In the genomic region with DNA sequence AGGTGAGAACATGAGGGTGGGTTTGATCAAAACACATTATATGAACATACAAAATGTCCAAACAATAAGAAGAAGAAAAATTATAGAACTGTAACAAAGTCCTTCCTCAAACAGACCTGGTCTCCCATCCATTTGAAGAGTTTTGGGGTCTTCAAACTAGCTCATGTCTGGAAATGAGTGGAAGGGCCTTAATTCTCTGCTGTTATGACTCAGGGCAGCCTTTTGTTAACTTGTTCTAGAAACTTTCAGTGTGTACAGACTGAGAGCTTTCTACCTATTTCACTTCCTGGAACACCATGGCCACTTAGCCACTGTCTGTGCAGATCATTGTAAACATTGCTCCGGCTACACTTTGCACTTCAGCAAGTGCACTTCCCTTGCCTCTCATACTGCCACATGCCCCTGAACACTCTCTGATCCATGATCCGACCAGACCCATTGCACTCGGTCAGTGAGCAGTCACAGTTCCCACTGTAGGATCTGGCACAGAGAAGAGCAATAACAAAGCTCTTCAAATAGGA, we compare ENCODE assay signal across 27 mouse cellular contexts. TPM values are rescaled to one million over a fixed set of nuclear protein-coding genes. Genes with fewer than 3 reads are reported as not detected.
A peak's percentile ranks its signal among the peaks of the same experiment; 100 is the strongest.
DNase-seq lines count a peak whose midpoint lies in the region; ATAC-seq and TF ChIP-seq lines count a peak whose summit lies in the region.
"Had no signal": no experiment of that assay in that cellular context is flagged by ENCODE, and none has a peak within 500 bp of the region (broad histone marks: within the 10 kb centered on the region; RNA-seq: fewer than 3 reads in every experiment).

No protein-coding gene starts in this region.

- no peaks in the 10 kb centered on the region for H3K27me3 ChIP-seq in intestine, embryonic 16.5 days (replicated peaks; ENCODE audit: control insufficient read depth, insufficient read depth, low read length)
- H3K27me3 ChIP-seq in intestine, embryonic 15.5 days (replicated peaks): no peaks in the 10 kb centered on the region
- H3K27me3 ChIP-seq in liver, embryonic 16.5 days (ENCODE audit: control insufficient read depth, insufficient read depth, low read depth, low read length): no peaks in the 10 kb centered on the region
- H3K27me3 ChIP-seq in liver, embryonic 12.5 days (replicated peaks): no peaks in the 10 kb centered on the region
- H3K27me3 ChIP-seq in small intestine, adult 2 months (ENCODE audit: control insufficient read depth, insufficient read depth, low read length): no peaks in the 10 kb centered on the region
- H3K27me3 ChIP-seq: forebrain, embryonic 13.5 days; heart, embryonic 12.5 days; heart, embryonic 15.5 days; hindbrain, embryonic 13.5 days had no signal

- TF ChIP-seq POLR2A in small intestine, adult 2 months (IDR thresholded peaks at IDR 0.05; ENCODE audit: low read depth, low read length): no peak

- no peaks in the 10 kb centered on the region for H3K4me1 ChIP-seq in intestine, embryonic 16.5 days (ENCODE audit: control insufficient read depth, insufficient read depth, low read length)
- 0 out of 2 replicates have a peak, but pooled peaks cover 3% of the 10 kb centered on the region for H3K4me1 ChIP-seq in intestine, embryonic 15.5 days (replicated peaks)
- no peaks in the 10 kb centered on the region for H3K4me1 ChIP-seq in liver, embryonic 16.5 days (ENCODE audit: control insufficient read depth, low read depth, low read length)
- no peaks in the 10 kb centered on the region for H3K4me1 ChIP-seq in liver, embryonic 12.5 days
- H3K4me1 ChIP-seq in small intestine, adult 2 months (ENCODE audit: control insufficient read depth, insufficient read depth, insufficient read length, low read length): peaks cover 12% of the 10 kb centered on the region; the same call in 1 of the 2 replicates
- H3K4me1 ChIP-seq: forebrain, embryonic 10.5 days; forebrain, embryonic 13.5 days; heart, embryonic 12.5 days; heart, embryonic 15.5 days; hindbrain, embryonic 10.5 days; hindbrain, embryonic 13.5 days had no signal

- 0 out of 2 replicates have a peak overlapping the region, but pooled peaks have one; percentile 27 for H3K27ac ChIP-seq in intestine, embryonic 16.5 days (ENCODE audit: low read length)
- no peak overlapping the region for H3K27ac ChIP-seq in intestine, embryonic 15.5 days
- 0 out of 2 replicates have a peak overlapping the region, but pooled peaks have one; percentile 30 for H3K27ac ChIP-seq in liver, embryonic 16.5 days (ENCODE audit: low read length)
- H3K27ac ChIP-seq in liver, embryonic 12.5 days: no peak overlapping the region
- H3K27ac ChIP-seq in small intestine, adult 2 months (ENCODE audit: insufficient read depth, low read depth, low read length): peak overlapping the region; percentile 52
- H3K27ac ChIP-seq: forebrain, embryonic 10.5 days; forebrain, embryonic 13.5 days; heart, embryonic 15.5 days; hindbrain, embryonic 10.5 days; hindbrain, embryonic 13.5 days had no signal

- H3K9me3 ChIP-seq in intestine, embryonic 16.5 days (ENCODE audit: control insufficient read depth, low read length): no peaks in the 10 kb centered on the region
- no peaks in the 10 kb centered on the region for H3K9me3 ChIP-seq in intestine, embryonic 15.5 days
- H3K9me3 ChIP-seq in liver, embryonic 16.5 days (replicated peaks; ENCODE audit: control insufficient read depth, low read length): no peaks in the 10 kb centered on the region
- H3K9me3 ChIP-seq in liver, embryonic 12.5 days (replicated peaks): no peaks in the 10 kb centered on the region
- H3K9me3 ChIP-seq: forebrain, embryonic 10.5 days; forebrain, embryonic 13.5 days; heart, embryonic 12.5 days; heart, embryonic 15.5 days; hindbrain, embryonic 10.5 days; hindbrain, embryonic 13.5 days had no signal

- TF ChIP-seq CTCF in small intestine, adult 2 months (IDR thresholded peaks at IDR 0.05; ENCODE audit: extremely low read depth, insufficient read length, insufficient replicate concordance, low read depth, low read length): no peak

- no peak overlapping the region for H3K4me3 ChIP-seq in intestine, embryonic 16.5 days (ENCODE audit: low read length)
- H3K4me3 ChIP-seq in intestine, embryonic 15.5 days (replicated peaks): no peak overlapping the region
- no peak overlapping the region for H3K4me3 ChIP-seq in liver, embryonic 16.5 days (ENCODE audit: low read depth, low read length)
- no peak overlapping the region for H3K4me3 ChIP-seq in liver, embryonic 12.5 days
- H3K4me3 ChIP-seq in small intestine, adult 2 months (ENCODE audit: low read depth, low read length): no peak overlapping the region
- H3K4me3 ChIP-seq: forebrain, embryonic 10.5 days; forebrain, embryonic 13.5 days; heart, embryonic 12.5 days; heart, embryonic 15.5 days; hindbrain, embryonic 10.5 days; hindbrain, embryonic 13.5 days had no signal

- ATAC-seq in intestine, embryonic 16.5 days: no peak
- ATAC-seq in intestine, embryonic 15.5 days: no peak
- ATAC-seq in liver, embryonic 16.5 days (ENCODE audit: low read depth): peak; percentile 73
- no peak for ATAC-seq in liver, embryonic 12.5 days
- ATAC-seq: forebrain, embryonic 13.5 days; forebrain, embryonic 16.5 days; hindbrain, embryonic 16.5 days had no signal

- H3K4me2 ChIP-seq in intestine, embryonic 16.5 days (ENCODE audit: low read depth, low read length): no peak overlapping the region
- H3K4me2 ChIP-seq in intestine, embryonic 15.5 days (replicated peaks): no peak overlapping the region
- no peak overlapping the region for H3K4me2 ChIP-seq in liver, embryonic 16.5 days (ENCODE audit: low read depth, low read length)
- no peak overlapping the region for H3K4me2 ChIP-seq in liver, embryonic 12.5 days
- H3K4me2 ChIP-seq: forebrain, embryonic 13.5 days; heart, embryonic 12.5 days; heart, embryonic 15.5 days; hindbrain, embryonic 13.5 days had no signal

- no peak overlapping the region for H3K9ac ChIP-seq in intestine, embryonic 16.5 days (ENCODE audit: low read depth, low read length)
- H3K9ac ChIP-seq in intestine, embryonic 15.5 days: no peak overlapping the region
- no peak overlapping the region for H3K9ac ChIP-seq in liver, embryonic 16.5 days (ENCODE audit: low read depth, low read length)
- no peak overlapping the region for H3K9ac ChIP-seq in liver, embryonic 12.5 days
- H3K9ac ChIP-seq: forebrain, embryonic 13.5 days; heart, embryonic 12.5 days; heart, embryonic 15.5 days; hindbrain, embryonic 13.5 days had no signal

- DNase-seq in urinary bladder, postnatal 25 days (ENCODE audit: low spot score): no peak
- DNase-seq in urinary bladder, adult 2 months (ENCODE audit: low spot score): no peak
- DNase-seq: adrenal gland, adult 2 months; adrenal gland, postnatal 14 days; B cell, adult 2 months; cerebellum, adult 11 months; cerebellum, adult 8-10 months; cerebellum, postnatal 10 days; cerebellum, postnatal 36 days; gastrocnemius, postnatal 10 days; gastrocnemius, postnatal 36 days; heart, postnatal 10 days; heart, postnatal 36 days had no signal

- WGBS in intestine, embryonic 16.5 days: 53% methylated on average over 3 of the region's 3 CpGs
- 47% methylated on average over 3 of the region's 3 CpGs for WGBS in intestine, embryonic 15.5 days
- WGBS in liver, embryonic 16.5 days (ENCODE audit: insufficient replicate concordance): 42% methylated on average over 3 of the region's 3 CpGs
- 60% methylated on average over 3 of the region's 3 CpGs for WGBS in liver, embryonic 12.5 days (ENCODE audit: insufficient replicate concordance)
- 29% methylated on average over 3 of the region's 3 CpGs for WGBS in small intestine, adult 2 months

- no peaks in the 10 kb centered on the region for H3K36me3 ChIP-seq in intestine, embryonic 16.5 days (ENCODE audit: control insufficient read depth, insufficient read depth, low read length)
- H3K36me3 ChIP-seq in intestine, embryonic 15.5 days: no peaks in the 10 kb centered on the region
- no peaks in the 10 kb centered on the region for H3K36me3 ChIP-seq in liver, embryonic 16.5 days (ENCODE audit: control insufficient read depth, insufficient read depth)
- no peaks in the 10 kb centered on the region for H3K36me3 ChIP-seq in liver, embryonic 12.5 days
- H3K36me3 ChIP-seq in small intestine, adult 2 months (ENCODE audit: control insufficient read depth, insufficient read depth, low read length): 0 out of 2 replicates have a peak, but pooled peaks cover under 1% of the 10 kb centered on the region
- H3K36me3 ChIP-seq: forebrain, embryonic 10.5 days; heart, embryonic 12.5 days; heart, embryonic 15.5 days; hindbrain, embryonic 10.5 days; hindbrain, embryonic 13.5 days had no signal

RNA-seq across cellular contexts. Expression of a gene that starts 4.1 kb away (rescaled TPM):
- polyA plus RNA-seq in intestine, embryonic 16.5 days (2015; fragmentation: Nextera tagmentation; extraction: Ambion mirVana): 0.22 and 0.76 TPM in 2 replicates
- polyA plus RNA-seq in intestine, embryonic 15.5 days (2015; fragmentation: Nextera tagmentation; extraction: Ambion mirVana): 0.38 and 0.48 TPM in 2 replicates
- polyA plus RNA-seq in liver, embryonic 16.5 days (2015; fragmentation: Nextera tagmentation; extraction: Ambion mirVana): 0.14 and 0.20 TPM in 2 replicates
- polyA plus RNA-seq in liver, embryonic 12.5 days (2016; fragmentation: Nextera tagmentation; extraction: Ambion mirVana): 0.17 TPM in 1 of 2 replicates, not detected in the other
- polyA plus RNA-seq in small intestine, adult 2 months (2012; rRNA removed): 25.6 and 46.2 TPM in 2 replicates
- 0.10 and 0.21 TPM in 2 replicates for polyA plus RNA-seq in urinary bladder, adult 2 months (2012; rRNA removed)
- polyA plus RNA-seq: adrenal gland, adult 2 months; embryonic facial prominence, embryonic 11.5 days; forebrain, embryonic 10.5 days; forebrain, embryonic 13.5 days; forebrain, embryonic 16.5 days; heart, embryonic 12.5 days; heart, embryonic 15.5 days; hindbrain, embryonic 10.5 days; hindbrain, embryonic 13.5 days; hindbrain, embryonic 16.5 days had no signal

RNA-seq across cellular contexts. Expression of a gene that starts 11.6 kb away (rescaled TPM):
- 56.3 and 66.1 TPM in 2 replicates for polyA plus RNA-seq in intestine, embryonic 16.5 days (2015; fragmentation: Nextera tagmentation; extraction: Ambion mirVana)
- polyA plus RNA-seq in intestine, embryonic 15.5 days (2015; fragmentation: Nextera tagmentation; extraction: Ambion mirVana): 67.9 and 73.0 TPM in 2 replicates
- polyA plus RNA-seq in liver, embryonic 16.5 days (2015; fragmentation: Nextera tagmentation; extraction: Ambion mirVana): 60.8 and 69.4 TPM in 2 replicates
- polyA plus RNA-seq in liver, embryonic 12.5 days (2016; fragmentation: Nextera tagmentation; extraction: Ambion mirVana): 88.9 and 93.3 TPM in 2 replicates
- polyA plus RNA-seq in small intestine, adult 2 months (2012; rRNA removed): 0.89 and 1.5 TPM in 2 replicates
- polyA plus RNA-seq in urinary bladder, adult 2 months (2012; rRNA removed): 6.5 and 9.6 TPM in 2 replicates

RNA-seq across cellular contexts. Expression of a gene that starts 32.0 kb away (rescaled TPM):
- polyA plus RNA-seq in intestine, embryonic 16.5 days (2015; fragmentation: Nextera tagmentation; extraction: Ambion mirVana): 686 and 732 TPM in 2 replicates
- 779 and 830 TPM in 2 replicates for polyA plus RNA-seq in intestine, embryonic 15.5 days (2015; fragmentation: Nextera tagmentation; extraction: Ambion mirVana)
- 301 and 339 TPM in 2 replicates for polyA plus RNA-seq in liver, embryonic 16.5 days (2015; fragmentation: Nextera tagmentation; extraction: Ambion mirVana)
- 666 and 682 TPM in 2 replicates for polyA plus RNA-seq in liver, embryonic 12.5 days (2016; fragmentation: Nextera tagmentation; extraction: Ambion mirVana)
- polyA plus RNA-seq in small intestine, adult 2 months (2012; rRNA removed): 134 and 160 TPM in 2 replicates
- 331 and 455 TPM in 2 replicates for polyA plus RNA-seq in urinary bladder, adult 2 months (2012; rRNA removed)

RNA-seq across cellular contexts. Expression of a gene that starts 55.4 kb away (rescaled TPM):
- polyA plus RNA-seq in intestine, embryonic 16.5 days (2015; fragmentation: Nextera tagmentation; extraction: Ambion mirVana): 371 and 401 TPM in 2 replicates
- 482 and 586 TPM in 2 replicates for polyA plus RNA-seq in intestine, embryonic 15.5 days (2015; fragmentation: Nextera tagmentation; extraction: Ambion mirVana)
- polyA plus RNA-seq in liver, embryonic 16.5 days (2015; fragmentation: Nextera tagmentation; extraction: Ambion mirVana): 171 and 201 TPM in 2 replicates
- 406 and 407 TPM in 2 replicates for polyA plus RNA-seq in liver, embryonic 12.5 days (2016; fragmentation: Nextera tagmentation; extraction: Ambion mirVana)
- polyA plus RNA-seq in small intestine, adult 2 months (2012; rRNA removed): 27.7 and 38.1 TPM in 2 replicates
- polyA plus RNA-seq in urinary bladder, adult 2 months (2012; rRNA removed): 72.0 and 90.7 TPM in 2 replicates

Comparison
In these comparisons a context has a peak if more than half of its experiments do, and no peak if none do; other contexts are left out.
1. H3K27ac ChIP-seq: peak in intestine, embryonic 16.5 days (single experiment), liver, embryonic 16.5 days (single experiment) and small intestine, adult 2 months (single experiment); none in intestine, embryonic 15.5 days (single experiment) and liver, embryonic 12.5 days (single experiment).
2. RNA of a gene that starts 4.1 kb away (polyA plus RNA-seq): 25.6 to 46.2 TPM in small intestine, adult 2 months; 0.38 to 0.48 TPM in intestine, embryonic 15.5 days, 0.22 to 0.76 TPM in intestine, embryonic 16.5 days, 0.14 to 0.20 TPM in liver, embryonic 16.5 days, 0.17 TPM in liver, embryonic 12.5 days and 0.10 to 0.21 TPM in urinary bladder, adult 2 months; every median in the first group is over 10 times any median in the second.